Mouse (Mus musculus): ENCODE results near the gene Thbs2. TPM values are rescaled to one million over a fixed set of nuclear protein-coding genes. Genes with fewer than 3 reads are reported as not detected.

Gene Thbs2
- polyA plus RNA-seq, 1 experiment from 2014 or later = 1.1 TPM

- H3K27me3 ChIP-seq (replicated peaks; ENCODE audit: control insufficient read depth, insufficient read depth, low read length) = no peaks in the 10 kb centered on the region
- ATAC-seq = no peak
- WGBS = 76% methylated on average over 2 of the region's 2 CpGs
Observed at GRCm38 (mm10) chr17:14658123-14658522, 35.9 kb downstream of the Thbs2 start.

GRCm38 (mm10) chr17:14657123-14657522, 36.9 kb downstream of the Thbs2 start:
- no peaks in the 10 kb centered on the region for H3K27me3 ChIP-seq (replicated peaks; ENCODE audit: control insufficient read depth, insufficient read depth, low read length)
- no peak for ATAC-seq
- no peaks in the 10 kb centered on the region for H3K9me3 ChIP-seq (ENCODE audit: control insufficient read depth, low read length)
- H3K4me3 ChIP-seq (replicated peaks; ENCODE audit: low read length) = no peak overlapping the region
- H3K36me3 ChIP-seq (ENCODE audit: control insufficient read depth, insufficient read depth) = no peaks in the 10 kb centered on the region
- no peak overlapping the region for H3K9ac ChIP-seq (replicated peaks; ENCODE audit: low read depth, low read length)
- no peak overlapping the region for H3K27ac ChIP-seq (ENCODE audit: low read length)
- no peak overlapping the region for H3K4me2 ChIP-seq (ENCODE audit: low read length)
- no peaks in the 10 kb centered on the region for H3K4me1 ChIP-seq (replicated peaks; ENCODE audit: control insufficient read depth, insufficient read depth, low read length)

More at GRCm38 (mm10) chr17:14658123-14658522, 35.9 kb downstream of the Thbs2 start:
- H3K4me3 ChIP-seq (replicated peaks; ENCODE audit: low read length) = no peak overlapping the region
- H3K4me2 ChIP-seq (ENCODE audit: low read length) = no peak overlapping the region
- no peaks in the 10 kb centered on the region for H3K36me3 ChIP-seq (ENCODE audit: control insufficient read depth, insufficient read depth)
- H3K4me1 ChIP-seq (replicated peaks; ENCODE audit: control insufficient read depth, insufficient read depth, low read length) = no peaks in the 10 kb centered on the region
- H3K9me3 ChIP-seq (ENCODE audit: control insufficient read depth, low read length) = no peaks in the 10 kb centered on the region
- no peak overlapping the region for H3K9ac ChIP-seq (replicated peaks; ENCODE audit: low read depth, low read length)
- no peak overlapping the region for H3K27ac ChIP-seq (ENCODE audit: low read length)

GRCm38 (mm10) chr17:14654981-14655380, 39.1 kb downstream of the Thbs2 start:
- Histone ChIP-seq H3K36me3 (ENCODE audit: control insufficient read depth, insufficient read depth) (no peaks in the 10 kb centered on the region), H3K9ac (replicated peaks; ENCODE audit: low read depth, low read length) (no peak overlapping the region), H3K4me3 (replicated peaks; ENCODE audit: low read length) (no peak overlapping the region), H3K4me2 (ENCODE audit: low read length) (no peak overlapping the region), H3K27ac (ENCODE audit: low read length) (no peak overlapping the region), H3K27me3 (replicated peaks; ENCODE audit: control insufficient read depth, insufficient read depth, low read length) (no peaks in the 10 kb centered on the region), H3K9me3 (ENCODE audit: control insufficient read depth, low read length) (no peaks in the 10 kb centered on the region), H3K4me1 (replicated peaks; ENCODE audit: control insufficient read depth, insufficient read depth, low read length) (no peaks in the 10 kb centered on the region)
- ATAC-seq = no peak
- WGBS = 76% methylated on average over 3 of the region's 3 CpGs

- Histone ChIP-seq H3K4me1 (replicated peaks; ENCODE audit: control insufficient read depth, insufficient read depth, low read length) (no peaks in the 10 kb centered on the region), H3K4me3 (replicated peaks; ENCODE audit: low read length) (no peak overlapping the region), H3K9ac (replicated peaks; ENCODE audit: low read depth, low read length) (no peak overlapping the region), H3K27ac (ENCODE audit: low read length) (no peak overlapping the region), H3K9me3 (ENCODE audit: control insufficient read depth, low read length) (no peaks in the 10 kb centered on the region), H3K27me3 (replicated peaks; ENCODE audit: control insufficient read depth, insufficient read depth, low read length) (no peaks in the 10 kb centered on the region), H3K4me2 (ENCODE audit: low read length) (no peak overlapping the region), H3K36me3 (ENCODE audit: control insufficient read depth, insufficient read depth) (no peaks in the 10 kb centered on the region)
- WGBS = 93% methylated on average over 7 of the region's 7 CpGs
- ATAC-seq = no peak
Observed at GRCm38 (mm10) chr17:14652013-14652412, 42.0 kb downstream of the Thbs2 start.

GRCm38 (mm10) chr17:14647996-14648640, 45.9 kb downstream of the Thbs2 start:
- Histone ChIP-seq H3K9ac (replicated peaks; ENCODE audit: low read depth, low read length) (no peak overlapping the region), H3K27ac (ENCODE audit: low read length) (no peak overlapping the region), H3K36me3 (ENCODE audit: control insufficient read depth, insufficient read depth) (no peaks in the 10 kb centered on the region), H3K4me3 (replicated peaks; ENCODE audit: low read length) (no peak overlapping the region), H3K27me3 (replicated peaks; ENCODE audit: control insufficient read depth, insufficient read depth, low read length) (no peaks in the 10 kb centered on the region), H3K4me2 (ENCODE audit: low read length) (no peak overlapping the region), H3K4me1 (replicated peaks; ENCODE audit: control insufficient read depth, insufficient read depth, low read length) (no peaks in the 10 kb centered on the region), H3K9me3 (ENCODE audit: control insufficient read depth, low read length) (no peaks in the 10 kb centered on the region)
- 71% methylated on average over 4 of the region's 4 CpGs for WGBS
- no peak for ATAC-seq

GRCm38 (mm10) chr17:14643996-14644395, 50.0 kb downstream of the Thbs2 start:
- no peaks in the 10 kb centered on the region for H3K9me3 ChIP-seq (ENCODE audit: control insufficient read depth, low read length)
- no peak overlapping the region for H3K4me2 ChIP-seq (ENCODE audit: low read length)
- no peaks in the 10 kb centered on the region for H3K4me1 ChIP-seq (replicated peaks; ENCODE audit: control insufficient read depth, insufficient read depth, low read length)
- H3K9ac ChIP-seq (replicated peaks; ENCODE audit: low read depth, low read length) = no peak overlapping the region
- no peak overlapping the region for H3K27ac ChIP-seq (ENCODE audit: low read length)
- no peaks in the 10 kb centered on the region for H3K27me3 ChIP-seq (replicated peaks; ENCODE audit: control insufficient read depth, insufficient read depth, low read length)
- WGBS = 58% methylated on average over 3 of the region's 3 CpGs
- H3K36me3 ChIP-seq (ENCODE audit: control insufficient read depth, insufficient read depth) = no peaks in the 10 kb centered on the region
- no peak overlapping the region for H3K4me3 ChIP-seq (replicated peaks; ENCODE audit: low read length)
- ATAC-seq = no peak

- no peak for ATAC-seq
- Histone ChIP-seq H3K9ac (replicated peaks; ENCODE audit: low read depth, low read length) (no peak overlapping the region), H3K27ac (ENCODE audit: low read length) (no peak overlapping the region), H3K4me1 (replicated peaks; ENCODE audit: control insufficient read depth, insufficient read depth, low read length) (no peaks in the 10 kb centered on the region), H3K27me3 (replicated peaks; ENCODE audit: control insufficient read depth, insufficient read depth, low read length) (no peaks in the 10 kb centered on the region), H3K9me3 (ENCODE audit: control insufficient read depth, low read length) (no peaks in the 10 kb centered on the region), H3K4me2 (ENCODE audit: low read length) (no peak overlapping the region), H3K36me3 (ENCODE audit: control insufficient read depth, insufficient read depth) (no peaks in the 10 kb centered on the region), H3K4me3 (replicated peaks; ENCODE audit: low read length) (no peak overlapping the region)
- 92% methylated on average over 15 of the region's 15 CpGs for WGBS
Observed at GRCm38 (mm10) chr17:14640351-14641115, 53.5 kb downstream of the Thbs2 start.

- no peak overlapping the region for H3K9ac ChIP-seq (replicated peaks; ENCODE audit: low read depth, low read length)
- H3K4me2 ChIP-seq (ENCODE audit: low read length) = no peak overlapping the region
- no peaks in the 10 kb centered on the region for H3K9me3 ChIP-seq (ENCODE audit: control insufficient read depth, low read length)
- no peaks in the 10 kb centered on the region for H3K4me1 ChIP-seq (replicated peaks; ENCODE audit: control insufficient read depth, insufficient read depth, low read length)
- H3K27ac ChIP-seq (ENCODE audit: low read length) = no peak overlapping the region
- WGBS = 87% methylated on average over 8 of the region's 8 CpGs
- no peaks in the 10 kb centered on the region for H3K27me3 ChIP-seq (replicated peaks; ENCODE audit: control insufficient read depth, insufficient read depth, low read length)
- H3K36me3 ChIP-seq (ENCODE audit: control insufficient read depth, insufficient read depth) = no peaks in the 10 kb centered on the region
- H3K4me3 ChIP-seq (replicated peaks; ENCODE audit: low read length) = no peak overlapping the region
- ATAC-seq = no peak
Observed at GRCm38 (mm10) chr17:14635546-14636323, 58.3 kb downstream of the Thbs2 start.

- Histone ChIP-seq H3K4me2 (ENCODE audit: low read length) (no peak overlapping the region), H3K9ac (replicated peaks; ENCODE audit: low read depth, low read length) (no peak overlapping the region), H3K4me3 (replicated peaks; ENCODE audit: low read length) (no peak overlapping the region), H3K36me3 (ENCODE audit: control insufficient read depth, insufficient read depth) (no peaks in the 10 kb centered on the region), H3K9me3 (ENCODE audit: control insufficient read depth, low read length) (no peaks in the 10 kb centered on the region), H3K27ac (ENCODE audit: low read length) (no peak overlapping the region), H3K27me3 (replicated peaks; ENCODE audit: control insufficient read depth, insufficient read depth, low read length) (no peaks in the 10 kb centered on the region), H3K4me1 (replicated peaks; ENCODE audit: control insufficient read depth, insufficient read depth, low read length) (no peaks in the 10 kb centered on the region)
- no peak for ATAC-seq
- 75% methylated on average over 4 of the region's 4 CpGs for WGBS
Observed at GRCm38 (mm10) chr17:14628901-14629300, 65.1 kb downstream of the Thbs2 start.
